Comparison of ENCODE assay signal across 16 mouse cellular contexts in genomic region chr13:29781332-29781731, GRCm38 (mm10).
DNase-seq lines count a peak whose midpoint lies in the region; ATAC-seq and TF ChIP-seq lines count a peak whose summit lies in the region.
"Had no signal": no experiment of that assay in that cellular context is flagged by ENCODE, and none has a peak within 500 bp of the region (broad histone marks: within the 10 kb centered on the region; RNA-seq: fewer than 3 reads in every experiment).

No protein-coding gene starts in this region.

- H3K9me3 ChIP-seq in lung, embryonic 15.5 days, result no peaks in the 10 kb centered on the region
- no peaks in the 10 kb centered on the region for H3K9me3 ChIP-seq in lung, postnatal 0 days (ENCODE audit: low read length)
- H3K9me3 ChIP-seq in stomach, postnatal 0 days (ENCODE audit: control insufficient read depth, low read length), result no peaks in the 10 kb centered on the region
- H3K9me3 ChIP-seq in intestine, embryonic 16.5 days (ENCODE audit: control insufficient read depth, low read length), result no peaks in the 10 kb centered on the region
- H3K9me3 ChIP-seq: midbrain, embryonic 12.5 days had no signal

- H3K9ac ChIP-seq in lung, embryonic 15.5 days, result no peak overlapping the region
- H3K9ac ChIP-seq in lung, postnatal 0 days (replicated peaks; ENCODE audit: low read depth), result no peak overlapping the region
- H3K9ac ChIP-seq in stomach, postnatal 0 days (ENCODE audit: low read length), result no peak overlapping the region
- no peak overlapping the region for H3K9ac ChIP-seq in intestine, embryonic 16.5 days (ENCODE audit: low read depth, low read length)
- H3K9ac ChIP-seq: midbrain, embryonic 12.5 days had no signal

- peak; percentile 19 to 23 for DNase-seq in heart, postnatal 10 days
- no peak for DNase-seq in heart, postnatal 4 days
- no peak for DNase-seq in lung, postnatal 14 days
- peak; percentile 25 for DNase-seq in lung, postnatal 0 days (ENCODE audit: low spot score)
- no peak for DNase-seq in stomach, postnatal 0 days (ENCODE audit: low spot score)
- DNase-seq in cerebellum, postnatal 4 days (ENCODE audit: low spot score in 2 of 2), result no peak
- DNase-seq: cerebellum, adult 9-10 months; embryo, embryonic 11 days; right cerebral cortex, postnatal 14 days had no signal

- 68% methylated on average over 4 of the region's 4 CpGs for WGBS in lung, embryonic 15.5 days
- 57% methylated on average over 4 of the region's 4 CpGs for WGBS in lung, postnatal 0 days
- WGBS in stomach, postnatal 0 days, result 66% methylated on average over 4 of the region's 4 CpGs
- WGBS in intestine, embryonic 16.5 days, result 82% methylated on average over 4 of the region's 4 CpGs

- no peak overlapping the region for H3K4me2 ChIP-seq in lung, embryonic 15.5 days
- H3K4me2 ChIP-seq in lung, postnatal 0 days (replicated peaks; ENCODE audit: low read depth, low read length), result no peak overlapping the region
- no peak overlapping the region for H3K4me2 ChIP-seq in stomach, postnatal 0 days (replicated peaks; ENCODE audit: low read depth)
- H3K4me2 ChIP-seq in intestine, embryonic 16.5 days (ENCODE audit: low read depth, low read length), result no peak overlapping the region
- H3K4me2 ChIP-seq: midbrain, embryonic 12.5 days had no signal

- H3K4me3 ChIP-seq in lung, embryonic 15.5 days, result no peak overlapping the region
- no peak overlapping the region for H3K4me3 ChIP-seq in lung, postnatal 0 days (ENCODE audit: low read depth, low read length)
- no peak overlapping the region for H3K4me3 ChIP-seq in stomach, postnatal 0 days (ENCODE audit: low read depth, low read length)
- H3K4me3 ChIP-seq in intestine, embryonic 16.5 days (ENCODE audit: low read length), result no peak overlapping the region
- H3K4me3 ChIP-seq: midbrain, embryonic 12.5 days had no signal

- TF ChIP-seq EP300 in lung, postnatal 0 days (IDR thresholded peaks at IDR 0.05), result no peak
- TF ChIP-seq EP300 in stomach, postnatal 0 days (optimal IDR thresholded peaks at IDR 0.05), result no peak

- peaks cover 27% of the 10 kb centered on the region for H3K4me1 ChIP-seq in lung, embryonic 15.5 days
- peaks cover 5% of the 10 kb centered on the region; the same call in 1 of the 2 replicates for H3K4me1 ChIP-seq in lung, postnatal 0 days (ENCODE audit: insufficient read depth, low read depth, low read length)
- peaks cover 5% of the 10 kb centered on the region for H3K4me1 ChIP-seq in stomach, postnatal 0 days (replicated peaks; ENCODE audit: control insufficient read depth, insufficient read depth)
- peaks cover 7% of the 10 kb centered on the region for H3K4me1 ChIP-seq in intestine, embryonic 16.5 days (ENCODE audit: control insufficient read depth, insufficient read depth, low read length)

- peak overlapping the region; percentile 62 for H3K27ac ChIP-seq in lung, embryonic 15.5 days
- H3K27ac ChIP-seq in lung, postnatal 0 days (ENCODE audit: low read length), result 0 out of 2 replicates have a peak overlapping the region, but pooled peaks have one; percentile 39
- peak overlapping the region; percentile 53 for H3K27ac ChIP-seq in stomach, postnatal 0 days (replicated peaks)
- no peak overlapping the region for H3K27ac ChIP-seq in intestine, embryonic 16.5 days (ENCODE audit: low read length)
- H3K27ac ChIP-seq: midbrain, embryonic 12.5 days had no signal

- no peak for TF ChIP-seq CTCF in lung, postnatal 0 days (IDR thresholded peaks at IDR 0.05)
- no peak for TF ChIP-seq CTCF in stomach, postnatal 0 days (IDR thresholded peaks at IDR 0.05; ENCODE audit: low read depth)

- intact Hi-C loops in heart, postnatal 10 days (cut with DNase I), result no loop called here

- H3K36me3 ChIP-seq in lung, embryonic 15.5 days, result no peaks in the 10 kb centered on the region
- H3K36me3 ChIP-seq in lung, postnatal 0 days (ENCODE audit: insufficient read depth, low read length), result no peaks in the 10 kb centered on the region
- H3K36me3 ChIP-seq in stomach, postnatal 0 days (ENCODE audit: control insufficient read depth, insufficient read depth, low read length), result no peaks in the 10 kb centered on the region
- no peaks in the 10 kb centered on the region for H3K36me3 ChIP-seq in intestine, embryonic 16.5 days (ENCODE audit: control insufficient read depth, insufficient read depth, low read length)
- H3K36me3 ChIP-seq: midbrain, embryonic 12.5 days had no signal

- no peak for ATAC-seq in lung, embryonic 15.5 days (ENCODE audit: borderline replicate concordance, extremely low read depth, low FRiP score, low TSS enrichment)
- peak; percentile 57 for ATAC-seq in lung, postnatal 0 days
- ATAC-seq in stomach, postnatal 0 days (ENCODE audit: low FRiP score, low TSS enrichment), result no peak
- no peak for ATAC-seq in intestine, embryonic 16.5 days
- ATAC-seq: activated CD4-positive, CD25-positive, alpha-beta regulatory T cell, adult 4 months; forebrain, embryonic 14.5 days; hindbrain, embryonic 16.5 days; Patski had no signal

- H3K27me3 ChIP-seq in lung, embryonic 15.5 days, result no peaks in the 10 kb centered on the region
- H3K27me3 ChIP-seq in lung, postnatal 0 days (replicated peaks; ENCODE audit: insufficient read depth, low read length), result no peaks in the 10 kb centered on the region
- H3K27me3 ChIP-seq in stomach, postnatal 0 days (ENCODE audit: control insufficient read depth, insufficient read depth, low read length), result no peaks in the 10 kb centered on the region
- no peaks in the 10 kb centered on the region for H3K27me3 ChIP-seq in intestine, embryonic 16.5 days (replicated peaks; ENCODE audit: control insufficient read depth, insufficient read depth, low read length)
- H3K27me3 ChIP-seq: midbrain, embryonic 12.5 days; Patski had no signal

Comparison
In these comparisons a context has a peak if more than half of its experiments do, and no peak if none do; other contexts are left out.
1. DNase-seq: peak in heart, postnatal 10 days (2 of 2) and lung, postnatal 0 days (single experiment); none in heart, postnatal 4 days (single experiment), lung, postnatal 14 days (single experiment), stomach, postnatal 0 days (single experiment) and cerebellum, postnatal 4 days (0 of 2).